Mouse (Mus musculus) liver, embryonic 14.5 days (tissue): Measurements from ENCODE around the gene 4931417E11Rik.

Experiments used
- CTCF ChIP-seq: IDR thresholded peaks from 2 replicates; pipeline ENCODE4 v1.5.1; 2016; ENCODE audit warnings: antibody characterized with exemption, low read depth, control low read depth
- EP300 ChIP-seq: IDR thresholded peaks from 2 replicates; pipeline ENCODE4 v1.6.1; 2016; ENCODE audit warnings: antibody characterized with exemption, low read depth

- TF ChIP-seq CTCF, result no peak
- no peak for TF ChIP-seq EP300
These were observed 6.9 kb downstream of the 4931417E11Rik start for GRCm38 (mm10) chr6:73462543-73462942.
